Comparison of ENCODE assay signal across 12 mouse cellular contexts in genomic region chr5:105697886-105698285, GRCm38 (mm10).
"Had no signal": no experiment of that assay in that cellular context is flagged by ENCODE, and none has a peak within 500 bp of the region (broad histone marks: within the 10 kb centered on the region; RNA-seq: fewer than 3 reads in every experiment).

No protein-coding gene starts in this region.

- H3K36me3 ChIP-seq: limb, embryonic 10.5 days; liver, embryonic 12.5 days; lung, embryonic 15.5 days; midbrain, embryonic 15.5 days; neural tube, embryonic 12.5 days; stomach, embryonic 15.5 days had no signal

- DNase-seq: retina, postnatal 1 day; thymus, adult 2 months; thymus, postnatal 36 days had no signal

- ATAC-seq: intestine, postnatal 0 days; liver, embryonic 12.5 days; midbrain, embryonic 15.5 days had no signal

- H3K27me3 ChIP-seq: lung, embryonic 15.5 days; midbrain, embryonic 15.5 days; neural tube, embryonic 12.5 days; stomach, embryonic 15.5 days had no signal

- H3K9ac ChIP-seq: liver, embryonic 12.5 days; lung, embryonic 15.5 days; midbrain, embryonic 15.5 days; neural tube, embryonic 12.5 days; stomach, embryonic 15.5 days had no signal

- H3K27ac ChIP-seq: left cerebral cortex, adult 2 months; limb, embryonic 10.5 days; liver, embryonic 12.5 days; midbrain, embryonic 15.5 days; neural tube, embryonic 12.5 days had no signal

- H3K4me3 ChIP-seq: left cerebral cortex, adult 2 months; limb, embryonic 10.5 days; liver, embryonic 12.5 days; midbrain, embryonic 15.5 days; neural tube, embryonic 12.5 days; stomach, embryonic 15.5 days had no signal

- H3K4me2 ChIP-seq: midbrain, embryonic 11.5 days had no signal

- H3K9me3 ChIP-seq: limb, embryonic 10.5 days; liver, embryonic 12.5 days; lung, embryonic 15.5 days; midbrain, embryonic 15.5 days; neural tube, embryonic 12.5 days; stomach, embryonic 15.5 days had no signal
